Comparison of ENCODE assay signal across 29 mouse cellular contexts in genomic region chr1:151082510-151083033, GRCm38 (mm10).
A peak's percentile ranks its signal among the peaks of the same experiment; 100 is the strongest.
DNase-seq lines count a peak whose midpoint lies in the region; ATAC-seq and TF ChIP-seq lines count a peak whose summit lies in the region.
"Had no signal": no experiment of that assay in that cellular context is flagged by ENCODE, and none has a peak within 500 bp of the region (broad histone marks: within the 10 kb centered on the region; RNA-seq: fewer than 3 reads in every experiment).

No protein-coding gene starts in this region.

- peak; percentile 57 for ATAC-seq in forebrain, postnatal 0 days
- no peak for ATAC-seq in forebrain, embryonic 16.5 days
- ATAC-seq: activated CD4-positive, CD25-positive, alpha-beta regulatory T cell, adult 4 months; CD4-positive, CD25-positive, alpha-beta regulatory T cell, adult 4 months; forebrain, embryonic 14.5 days; Patski had no signal

- H3K4me1 ChIP-seq in forebrain, postnatal 0 days (ENCODE audit: insufficient read depth): no peaks in the 10 kb centered on the region
- H3K4me1 ChIP-seq in forebrain, embryonic 16.5 days (replicated peaks; ENCODE audit: control insufficient read depth, insufficient read depth, low read length): no peaks in the 10 kb centered on the region
- peaks cover 32% of the 10 kb centered on the region for H3K4me1 ChIP-seq in heart, embryonic 10.5 days

- no peaks in the 10 kb centered on the region for H3K9me3 ChIP-seq in forebrain, postnatal 0 days (ENCODE audit: low read length)
- H3K9me3 ChIP-seq in forebrain, embryonic 16.5 days (ENCODE audit: control insufficient read depth, low read length): no peaks in the 10 kb centered on the region
- no peaks in the 10 kb centered on the region for H3K9me3 ChIP-seq in heart, embryonic 10.5 days
- H3K9me3 ChIP-seq: embryonic facial prominence, embryonic 13.5 days; embryonic facial prominence, embryonic 15.5 days; forebrain, embryonic 10.5 days; forebrain, embryonic 12.5 days had no signal

- no peak for TF ChIP-seq CTCF in forebrain, postnatal 0 days (IDR thresholded peaks at IDR 0.05; ENCODE audit: low read depth)

- H3K36me3 ChIP-seq in forebrain, postnatal 0 days (ENCODE audit: insufficient read depth): no peaks in the 10 kb centered on the region
- H3K36me3 ChIP-seq in forebrain, embryonic 16.5 days (ENCODE audit: control insufficient read depth, insufficient read depth): no peaks in the 10 kb centered on the region
- no peaks in the 10 kb centered on the region for H3K36me3 ChIP-seq in heart, embryonic 10.5 days
- H3K36me3 ChIP-seq: embryonic facial prominence, embryonic 13.5 days; embryonic facial prominence, embryonic 15.5 days; forebrain, embryonic 10.5 days; forebrain, embryonic 12.5 days; G1E had no signal

- H3K4me3 ChIP-seq in forebrain, postnatal 0 days (ENCODE audit: low read depth, low read length): no peak overlapping the region
- H3K4me3 ChIP-seq in forebrain, embryonic 16.5 days (replicated peaks; ENCODE audit: low read length): no peak overlapping the region
- H3K4me3 ChIP-seq in heart, embryonic 10.5 days: no peak overlapping the region
- H3K4me3 ChIP-seq: embryonic facial prominence, embryonic 13.5 days; embryonic facial prominence, embryonic 15.5 days; erythroblast, embryonic 14.5 days; forebrain, embryonic 10.5 days; forebrain, embryonic 12.5 days had no signal

- H3K27ac ChIP-seq in forebrain, postnatal 0 days (ENCODE audit: low read depth, low read length): no peak overlapping the region
- no peak overlapping the region for H3K27ac ChIP-seq in forebrain, embryonic 16.5 days (ENCODE audit: low read length)
- no peak overlapping the region for H3K27ac ChIP-seq in heart, embryonic 10.5 days
- H3K27ac ChIP-seq: embryonic facial prominence, embryonic 13.5 days; embryonic facial prominence, embryonic 15.5 days; forebrain, embryonic 10.5 days; forebrain, embryonic 12.5 days had no signal

- H3K9ac ChIP-seq in forebrain, postnatal 0 days: no peak overlapping the region
- no peak overlapping the region for H3K9ac ChIP-seq in forebrain, embryonic 16.5 days (replicated peaks; ENCODE audit: low read depth, low read length)
- H3K9ac ChIP-seq: embryonic facial prominence, embryonic 13.5 days; embryonic facial prominence, embryonic 15.5 days; forebrain, embryonic 12.5 days had no signal

- DNase-seq in forebrain, postnatal 0 days: no peak
- DNase-seq in frontal cortex, adult 2 months (ENCODE audit: extremely low spot score in 1 of 2, low spot score in 1 of 2): peak; percentile 20 to 47
- no peak for DNase-seq in frontal cortex, postnatal 10 days (ENCODE audit: low spot score in 2 of 2)
- DNase-seq in heart, embryonic 10.5 days (ENCODE audit: low spot score): peak; percentile 39
- DNase-seq in heart, postnatal 14 days: no peak
- DNase-seq in adipocyte (ENCODE audit: low spot score): peak; percentile 14
- DNase-seq in right cerebral cortex, adult 2 months (ENCODE audit: low spot score in 2 of 2): no peak
- DNase-seq: adrenal gland, adult 2 months; adrenal gland, postnatal 10 days; adrenal gland, postnatal 25 days; B cell, adult 2 months; cerebellum, adult 11-12 months; cerebellum, adult 2 months; cerebellum, adult 9-10 months; cerebellum, postnatal 10 days; cerebellum, postnatal 36 days; embryo, embryonic 11 days had no signal

- H3K27me3 ChIP-seq in forebrain, postnatal 0 days (ENCODE audit: insufficient read depth, low read length): no peaks in the 10 kb centered on the region
- H3K27me3 ChIP-seq in forebrain, embryonic 16.5 days (replicated peaks; ENCODE audit: control insufficient read depth, insufficient read depth, low read length): no peaks in the 10 kb centered on the region
- no peaks in the 10 kb centered on the region for H3K27me3 ChIP-seq in heart, embryonic 10.5 days (ENCODE audit: insufficient read depth, poor library complexity, severe bottlenecking)
- H3K27me3 ChIP-seq: CH12.LX; embryonic facial prominence, embryonic 13.5 days; embryonic facial prominence, embryonic 15.5 days; forebrain, embryonic 12.5 days; Patski had no signal

- intact Hi-C loops in heart, postnatal 14 days (cut with DNase I): no loop called here

- no peak overlapping the region for H3K4me2 ChIP-seq in forebrain, postnatal 0 days (ENCODE audit: low read depth)
- H3K4me2 ChIP-seq in forebrain, embryonic 16.5 days (ENCODE audit: low read length): no peak overlapping the region
- H3K4me2 ChIP-seq: embryonic facial prominence, embryonic 13.5 days; embryonic facial prominence, embryonic 15.5 days; forebrain, embryonic 12.5 days had no signal

- 77% methylated on average over 5 of the region's 5 CpGs for WGBS in forebrain, postnatal 0 days
- WGBS in forebrain, embryonic 16.5 days: 78% methylated on average over 5 of the region's 5 CpGs
- WGBS in heart, embryonic 10.5 days: 88% methylated on average over 5 of the region's 5 CpGs

Comparison
In these comparisons a context has a peak if more than half of its experiments do, and no peak if none do; other contexts are left out.
1. DNase-seq: peak in frontal cortex, adult 2 months (2 of 2), heart, embryonic 10.5 days (single experiment) and adipocyte (single experiment); none in forebrain, postnatal 0 days (single experiment), frontal cortex, postnatal 10 days (0 of 2), heart, postnatal 14 days (0 of 2) and right cerebral cortex, adult 2 months (0 of 2).